Mouse (Mus musculus) embryonic facial prominence, embryonic 11.5 days (tissue): ENCODE data around the gene Iqcn. TPM values are rescaled to one million over a fixed set of nuclear protein-coding genes. Genes with fewer than 3 reads are reported as not detected.

Source experiments
- ATAC-seq: fragments of 200-750 bp; cut with Nextera tagmentation; replicated peaks from 2 replicates; pipeline ENCODE4 v1.8.0; 2017; ENCODE audit warnings: low read depth; ENCODE audit not compliant: insufficient number of reproducible peaks, low FRiP score, low TSS enrichment
- DNase-seq: peaks from one replicate; pipeline ENCODE4 v3.0.0-alpha.2; 2015; ENCODE audit warnings: low spot score
- H3K27ac ChIP-seq: fragments of 300-500 bp; sonication (generic); replicated peaks from 2 replicates; pipeline ENCODE4 v1.5.1; 2014; ENCODE audit warnings: mild to moderate bottlenecking, low read depth, low read length, control low read depth
- H3K27me3 ChIP-seq: fragments of 300-500 bp; sonication (generic); 2 replicates; pipeline ENCODE4 v1.6.1; 2014; ENCODE audit warnings: mild to moderate bottlenecking, low read length, moderate library complexity, mixed read lengths; ENCODE audit not compliant: control insufficient read depth, insufficient read depth
- H3K36me3 ChIP-seq: fragments of 300-500 bp; sonication (generic); replicated peaks from 2 replicates; pipeline ENCODE4 v1.6.1; 2014; ENCODE audit warnings: low read depth, mild to moderate bottlenecking, low read length, moderate library complexity, mixed read lengths; ENCODE audit not compliant: control insufficient read depth, insufficient read depth
- H3K4me1 ChIP-seq: fragments of 300-500 bp; sonication (generic); 2 replicates; pipeline ENCODE4 v1.6.1; 2014; ENCODE audit warnings: low read length, mixed read lengths; ENCODE audit not compliant: control insufficient read depth, insufficient read depth
- H3K4me2 ChIP-seq: fragments of 300-500 bp; sonication (generic); 2 replicates; pipeline ENCODE4 v1.6.1; 2014; ENCODE audit warnings: low read depth, mild to moderate bottlenecking, control low read depth, low read length, moderate library complexity
- H3K4me3 ChIP-seq: fragments of 300-500 bp; sonication (generic); 2 replicates; pipeline ENCODE4 v1.5.1; 2014; ENCODE audit warnings: low read depth, low read length, control low read depth
- H3K9ac ChIP-seq: fragments of 300-500 bp; sonication (generic); replicated peaks from 2 replicates; pipeline ENCODE4 v1.6.1; 2014; ENCODE audit warnings: mild to moderate bottlenecking, control low read depth, low read length
- H3K9me3 ChIP-seq: fragments of 300-500 bp; sonication (generic); replicated peaks from 2 replicates; pipeline ENCODE4 v1.6.1; 2016; ENCODE audit warnings: mild to moderate bottlenecking, low read length, inconsistent platforms, mixed read lengths; ENCODE audit not compliant: control insufficient read depth
- WGBS: fragments of 180-500 bp; shearing (Covaris S2); extraction: QIAGEN DNeasy Blood & Tissue Kit; methylation state at CpG from one replicate; pipeline ENCODE4 v1.1.7; 2014; 5-methylcytosine and 5-hydroxymethylcytosine counted together
- polyA plus RNA-seq: library from polyadenylated mRNA; unstranded; fragments of >200 nt; fragmentation: Nextera tagmentation; extraction: Ambion mirVana; gene quantifications from 2 replicates; pipeline ENCODE4 v1.2.1, GENCODE M21; 2014

Gene Iqcn
- polyA plus RNA-seq, 1 experiment from 2014 or later = not detected

DNA sequence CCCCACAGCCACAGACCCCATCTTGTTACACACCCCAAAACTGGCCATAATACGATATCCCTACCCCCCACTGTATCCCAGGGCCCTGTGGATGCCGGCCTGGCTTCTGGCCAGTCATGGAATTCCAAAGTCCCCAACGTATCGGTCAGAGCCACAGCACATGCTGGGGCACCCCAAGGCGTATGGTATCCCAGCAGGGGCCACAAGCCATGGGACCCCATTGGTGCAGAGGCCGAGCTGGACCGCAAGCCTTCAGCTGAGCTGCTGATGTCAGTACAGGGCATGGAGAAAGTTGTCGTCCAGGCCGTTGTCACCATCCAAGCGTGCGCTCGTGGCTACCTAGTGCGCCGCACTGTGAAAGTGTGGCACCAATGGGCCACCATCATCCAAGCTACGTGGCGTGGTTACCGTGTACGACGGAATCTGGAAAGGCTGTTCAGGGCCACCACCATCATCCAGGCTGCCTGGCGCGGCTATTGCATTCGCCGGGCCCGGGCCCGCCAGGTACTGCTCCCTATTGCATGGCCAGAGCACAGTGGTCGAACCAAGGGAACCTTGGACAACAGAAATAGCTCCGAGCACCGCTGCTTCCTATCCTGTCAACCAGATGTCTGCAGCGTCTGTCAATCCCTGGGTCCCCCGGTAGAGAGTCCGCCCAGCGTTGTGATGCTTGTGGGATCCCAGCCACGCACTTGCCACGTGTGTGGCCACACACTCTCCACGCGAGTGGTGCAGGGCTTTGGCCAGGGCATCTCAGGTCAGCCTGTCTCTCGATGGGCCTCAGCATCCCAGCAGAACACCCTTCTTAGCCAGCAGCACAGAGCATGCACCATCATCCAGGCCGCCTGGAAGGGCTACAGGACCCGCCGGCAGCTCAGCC, 13.5 kb downstream of the Iqcn start:
- no peaks in the 10 kb centered on the region for H3K9me3 ChIP-seq
- no peak for DNase-seq
- no peak overlapping the region; the same call in 1 of the 2 replicates for H3K4me2 ChIP-seq
- H3K4me3 ChIP-seq = no peak overlapping the region
- no peaks in the 10 kb centered on the region for H3K4me1 ChIP-seq
- WGBS = 83% methylated on average over 40 of the region's 40 CpGs
- H3K36me3 ChIP-seq = no peaks in the 10 kb centered on the region
- H3K27me3 ChIP-seq = no peaks in the 10 kb centered on the region
- H3K9ac ChIP-seq = no peak overlapping the region
- no peak overlapping the region for H3K27ac ChIP-seq
- ATAC-seq = no peak

DNA sequence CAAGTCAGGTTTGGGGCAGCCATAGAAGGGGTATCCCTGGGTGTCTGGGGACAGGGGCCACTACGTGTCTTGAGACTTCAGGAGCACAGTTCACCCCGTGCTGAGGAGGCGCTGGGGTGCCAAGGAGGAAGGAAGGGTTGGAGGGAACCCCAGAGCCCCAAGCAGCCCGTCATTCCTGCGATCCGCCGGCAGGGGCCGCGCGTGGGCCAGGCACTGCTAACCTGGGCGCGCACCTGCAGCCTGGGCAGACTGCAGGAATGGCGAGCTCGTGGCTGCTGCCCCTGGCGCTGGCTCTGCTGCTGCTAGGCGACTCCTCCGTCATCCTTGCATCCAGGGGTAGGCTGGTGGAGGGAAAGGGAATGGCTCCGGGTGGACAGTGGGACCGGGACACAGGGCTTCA, 15.0 kb downstream of the Iqcn start, which contains the start of gene Gm3336:
Gene Gm3336, plus strand, starts transcription at position 247 of the 400 bp plus-strand sequence.
- Histone ChIP-seq H3K4me2 (no peak within 1 kb of the TSS), H3K4me3 (no peak within 1 kb of the TSS), H3K27ac (no peak within 1 kb of the TSS), H3K27me3 (no peaks in the 10 kb centered on the region), H3K4me1 (no peaks in the 10 kb centered on the region), H3K9me3 (no peaks in the 10 kb centered on the region), H3K36me3 (no peaks in the 10 kb centered on the region), H3K9ac (no peak within 1 kb of the TSS)
- DNase-seq (peak; percentile 62), ATAC-seq (0 out of 2 replicates have a peak, but pooled peaks have one; percentile 29)
- 8% methylated on average over 19 of the region's 19 CpGs for WGBS

DNA sequence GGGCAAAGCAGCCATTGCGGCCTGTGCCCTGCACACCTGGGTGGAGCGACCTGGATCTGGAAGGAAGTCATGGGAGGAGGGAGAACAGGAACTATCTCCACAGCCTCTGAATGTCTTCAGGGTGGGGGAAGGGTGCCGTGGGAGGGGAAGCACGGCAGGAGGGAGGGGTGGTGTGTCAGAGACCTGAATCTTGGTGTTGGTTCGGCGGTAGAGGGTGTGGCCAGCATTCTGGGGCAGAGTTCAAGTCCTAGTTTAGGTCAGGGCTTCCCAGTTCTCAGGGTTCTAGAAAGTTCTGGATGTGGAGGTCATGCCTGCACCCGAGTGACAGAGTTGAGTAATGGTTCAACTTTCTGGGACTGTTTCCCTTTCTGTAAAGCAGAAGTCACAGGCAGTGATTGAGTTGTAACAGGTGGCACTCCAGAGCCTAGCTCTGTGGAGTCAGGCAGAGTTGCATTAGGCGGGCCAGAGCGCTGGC, 16.6 kb downstream of the Iqcn start:
- Histone ChIP-seq H3K9me3 (no peaks in the 10 kb centered on the region), H3K9ac (no peak overlapping the region), H3K4me1 (no peaks in the 10 kb centered on the region), H3K36me3 (no peaks in the 10 kb centered on the region), H3K4me2 (no peak overlapping the region), H3K27ac (no peak overlapping the region), H3K27me3 (no peaks in the 10 kb centered on the region), H3K4me3 (no peak overlapping the region)
- ATAC-seq (no peak), DNase-seq (no peak)
- 67% methylated on average over 9 of the region's 9 CpGs for WGBS

DNA sequence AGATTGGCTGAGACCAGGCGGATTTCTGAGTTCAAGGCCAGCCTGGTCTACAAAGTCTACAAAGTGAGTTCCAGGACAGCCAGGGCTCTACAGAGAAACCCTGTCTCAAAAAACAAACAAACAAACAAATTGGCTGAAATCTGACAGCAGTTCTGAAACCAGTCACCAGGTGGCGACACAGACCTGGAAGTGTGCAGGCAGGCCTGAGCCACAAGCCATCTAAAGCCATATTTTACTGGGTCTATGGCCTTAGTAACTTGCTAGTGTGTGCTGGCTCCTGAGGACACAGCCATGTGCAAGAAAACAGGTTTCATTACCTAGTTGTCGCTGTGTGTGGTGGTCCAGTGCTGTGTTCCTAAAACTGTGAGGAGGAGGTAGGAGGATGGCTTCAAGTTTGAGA, 17.5 kb downstream of the Iqcn start:
- no peaks in the 10 kb centered on the region for H3K9me3 ChIP-seq
- ATAC-seq = no peak
- H3K4me3 ChIP-seq = no peak overlapping the region
- no peaks in the 10 kb centered on the region for H3K36me3 ChIP-seq
- peak; percentile 80 for DNase-seq
- H3K4me1 ChIP-seq = no peaks in the 10 kb centered on the region
- no peak overlapping the region for H3K27ac ChIP-seq
- 1% methylated on average over 3 of the region's 3 CpGs for WGBS
- H3K4me2 ChIP-seq = no peak overlapping the region
- no peaks in the 10 kb centered on the region for H3K27me3 ChIP-seq
- H3K9ac ChIP-seq = no peak overlapping the region

- ATAC-seq = no peak
- H3K27me3 ChIP-seq = no peaks in the 10 kb centered on the region
- H3K9me3 ChIP-seq = no peaks in the 10 kb centered on the region
- no peaks in the 10 kb centered on the region for H3K36me3 ChIP-seq
- WGBS = 81% methylated on average over 8 of the region's 8 CpGs
- no peaks in the 10 kb centered on the region for H3K4me1 ChIP-seq
- DNase-seq = no peak
- H3K4me3 ChIP-seq = no peak overlapping the region
- no peak overlapping the region for H3K4me2 ChIP-seq
- no peak overlapping the region for H3K27ac ChIP-seq
- H3K9ac ChIP-seq = no peak overlapping the region
Measured at GRCm38 (mm10) chr8:70721601-70722000, 18.3 kb downstream of the Iqcn start.

GRCm38 (mm10) chr8:70723486-70724210, 20.4 kb downstream of the Iqcn start, which contains the start of gene Pde4c:
Gene Pde4c (plus strand): TSS chr8:70723720.
- no peak for ATAC-seq
- WGBS = 68% methylated on average over 7 of the region's 7 CpGs

DNA sequence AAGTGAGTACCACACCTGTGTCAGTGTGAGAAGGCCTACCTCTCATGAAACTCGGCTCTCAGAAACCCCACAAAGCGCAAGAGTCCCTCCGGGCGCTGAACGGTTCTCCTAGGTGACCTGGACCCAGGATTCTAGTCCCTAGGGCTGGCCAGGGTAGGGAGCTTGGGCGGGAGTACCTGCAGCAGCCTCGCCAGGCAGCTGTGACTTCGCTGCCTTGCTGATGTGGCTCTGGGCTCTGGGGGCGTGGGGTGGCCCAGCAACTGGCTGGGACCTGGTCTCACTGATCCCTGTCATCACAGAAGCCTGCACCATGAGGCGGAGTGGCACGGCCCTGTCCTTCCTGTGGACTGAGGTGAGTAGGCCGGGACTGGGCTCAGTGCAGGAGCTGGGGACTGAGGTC, 21.0 kb downstream of the Iqcn start:
- Histone ChIP-seq H3K9me3 (no peaks in the 10 kb centered on the region), H3K36me3 (no peaks in the 10 kb centered on the region), H3K9ac (no peak overlapping the region), H3K27ac (no peak overlapping the region), H3K4me1 (no peaks in the 10 kb centered on the region), H3K4me3 (no peak overlapping the region), H3K27me3 (peaks cover 4% of the 10 kb centered on the region), H3K4me2 (no peak overlapping the region)
- ATAC-seq = no peak
- DNase-seq = no peak
- WGBS = 73% methylated on average over 12 of the region's 12 CpGs

More at GRCm38 (mm10) chr8:70723486-70724210, 20.4 kb downstream of the Iqcn start, which contains the start of gene Pde4c:
- Histone ChIP-seq H3K27ac (no peak within 1 kb of the TSS), H3K9me3 (no peaks in the 10 kb centered on the region), H3K36me3 (no peaks in the 10 kb centered on the region), H3K9ac (no peak within 1 kb of the TSS), H3K27me3 (no peaks in the 10 kb centered on the region), H3K4me1 (no peaks in the 10 kb centered on the region), H3K4me3 (no peak within 1 kb of the TSS), H3K4me2 (no peak within 1 kb of the TSS)
- DNase-seq = no peak
